Mouse (Mus musculus): ENCODE data around the gene Tmem74b.

- TF ChIP-seq CTCF (IDR thresholded peaks at IDR 0.05; ENCODE audit: borderline replicate concordance, insufficient read depth, low read depth, low read length) = no peak
- no peak for TF ChIP-seq POLR2A (IDR thresholded peaks at IDR 0.05; ENCODE audit: borderline replicate concordance, insufficient read depth, low read length)
Observed at GRCm38 (mm10) chr2:151715526-151715925, 13.7 kb downstream of the Tmem74b start.
